Mouse (Mus musculus): ENCODE data around the gene Tom1l2.

- TF ChIP-seq EP300 (IDR thresholded peaks at IDR 0.05; ENCODE audit: low read depth) (no peak), CTCF (IDR thresholded peaks at IDR 0.05; ENCODE audit: low read depth) (no peak)
Observed at GRCm38 (mm10) chr11:60385946-60386345, 33.2 kb upstream of the Tom1l2 start.
